Mouse (Mus musculus) lung, postnatal 0 days (tissue): Measurements from ENCODE around the gene Crocc2.

Source experiments
- CTCF ChIP-seq: IDR thresholded peaks from 2 replicates; pipeline ENCODE4 v1.5.1; 2016; ENCODE audit warnings: antibody characterized with exemption, mild to moderate bottlenecking
- EP300 ChIP-seq: IDR thresholded peaks from 2 replicates; pipeline ENCODE4 v1.6.1; 2016; ENCODE audit warnings: antibody characterized with exemption, mild to moderate bottlenecking, control low read depth

GRCm38 (mm10) chr1:93118816-93119215 is 49.7 kb upstream of the Crocc2 start:
- TF ChIP-seq EP300: no peak
- TF ChIP-seq CTCF: no peak
